8 mouse cellular contexts compared by ENCODE assay signal in genomic region chr7:123084708-123085107, GRCm38 (mm10). TPM values are rescaled to one million over a fixed set of nuclear protein-coding genes. Genes with fewer than 3 reads are reported as not detected.
DNase-seq lines count a peak whose midpoint lies in the region; ATAC-seq and TF ChIP-seq lines count a peak whose summit lies in the region.

No protein-coding gene starts in this region.

- 26% methylated on average over 13 of the region's 13 CpGs for WGBS in heart, postnatal 0 days
- 21% methylated on average over 13 of the region's 13 CpGs for WGBS in midbrain, embryonic 14.5 days
- 14% methylated on average over 13 of the region's 13 CpGs for WGBS in cerebellum, adult 2 months

- no peaks in the 10 kb centered on the region for H3K9me3 ChIP-seq in heart, postnatal 0 days (replicated peaks; ENCODE audit: control insufficient read depth, low read length)
- no peaks in the 10 kb centered on the region for H3K9me3 ChIP-seq in midbrain, embryonic 14.5 days (ENCODE audit: control insufficient read depth, low read length)

- no peak overlapping the region for H3K27ac ChIP-seq in brown adipose tissue, adult 24 weeks (replicated peaks; ENCODE audit: low read depth, low read length)
- H3K27ac ChIP-seq in heart, postnatal 0 days (ENCODE audit: low read depth), result no peak overlapping the region
- peak overlapping the region; percentile 90 for H3K27ac ChIP-seq in midbrain, embryonic 14.5 days (replicated peaks; ENCODE audit: low read depth, low read length)
- no peak overlapping the region for H3K27ac ChIP-seq in cerebellum, adult 2 months (ENCODE audit: insufficient read depth, low read length)

- H3K36me3 ChIP-seq in heart, postnatal 0 days (replicated peaks; ENCODE audit: control insufficient read depth, insufficient read depth, low read length), result no peaks in the 10 kb centered on the region
- H3K36me3 ChIP-seq in midbrain, embryonic 14.5 days (ENCODE audit: control insufficient read depth, insufficient read depth, low read length), result no peaks in the 10 kb centered on the region

- DNase-seq in layer of hippocampus, adult 11-12 months (ENCODE audit: low spot score), result peak; percentile 47
- no peak for DNase-seq in layer of hippocampus, adult 9-10 months (ENCODE audit: low spot score)
- no peak for DNase-seq in heart, postnatal 0 days (ENCODE audit: low spot score)
- DNase-seq in kidney, postnatal 4 days, result peak; percentile 8 to 40
- DNase-seq in midbrain, embryonic 14.5 days, result peak; percentile 77
- DNase-seq in Muller cell, postnatal 12 days (ENCODE audit: inconsistent ontology term), result no peak
- DNase-seq in cerebellum, adult 2 months, result no peak

- H3K4me3 ChIP-seq in brown adipose tissue, adult 24 weeks (ENCODE audit: insufficient read depth, low read depth, low read length), result 0 out of 2 replicates have a peak overlapping the region, but pooled peaks have one; percentile 13
- no peak overlapping the region for H3K4me3 ChIP-seq in heart, postnatal 0 days (ENCODE audit: low read depth, low read length)
- H3K4me3 ChIP-seq in midbrain, embryonic 14.5 days (replicated peaks; ENCODE audit: low read depth, low read length), result 0 out of 2 replicates have a peak overlapping the region, but pooled peaks have one; percentile 5
- no peak overlapping the region for H3K4me3 ChIP-seq in cerebellum, adult 2 months (replicated peaks; ENCODE audit: insufficient read depth, low read depth, low read length)

- TF ChIP-seq EP300 in heart, postnatal 0 days (IDR thresholded peaks at IDR 0.05; ENCODE audit: low read depth), result no peak

- TF ChIP-seq POLR2A in cerebellum, adult 2 months (IDR thresholded peaks at IDR 0.05; ENCODE audit: borderline replicate concordance, insufficient read depth, low read length), result no peak

- no peaks in the 10 kb centered on the region for H3K4me1 ChIP-seq in brown adipose tissue, adult 24 weeks (ENCODE audit: control insufficient read depth, insufficient read depth, insufficient read length, low read length)
- H3K4me1 ChIP-seq in heart, postnatal 0 days (ENCODE audit: control insufficient read depth, insufficient read depth), result peaks cover 8% of the 10 kb centered on the region; the same call in 1 of the 2 replicates
- peaks cover 32% of the 10 kb centered on the region for H3K4me1 ChIP-seq in midbrain, embryonic 14.5 days (ENCODE audit: control insufficient read depth, insufficient read depth, low read length)
- peaks cover 3% of the 10 kb centered on the region; the same call in 1 of the 2 replicates for H3K4me1 ChIP-seq in cerebellum, adult 2 months (ENCODE audit: control insufficient read depth, insufficient read depth, low read length)

- no peak overlapping the region for H3K9ac ChIP-seq in heart, postnatal 0 days (replicated peaks; ENCODE audit: low read depth, low read length)
- peak overlapping the region; percentile 21; the same call in 1 of the 2 replicates for H3K9ac ChIP-seq in midbrain, embryonic 14.5 days (replicated peaks; ENCODE audit: low read length)

- H3K4me2 ChIP-seq in heart, postnatal 0 days (ENCODE audit: low read depth, low read length), result peak overlapping the region; percentile 20; the same call in 1 of the 2 replicates
- H3K4me2 ChIP-seq in midbrain, embryonic 14.5 days (ENCODE audit: low read length), result peak overlapping the region; percentile 44

- no peak for TF ChIP-seq CTCF in heart, postnatal 0 days (IDR thresholded peaks at IDR 0.05; ENCODE audit: low read depth)
- no peak for TF ChIP-seq CTCF in cerebellum, adult 2 months (IDR thresholded peaks at IDR 0.05; ENCODE audit: borderline replicate concordance, insufficient read depth, low read depth, low read length)

- ATAC-seq in heart, postnatal 0 days (ENCODE audit: insufficient read depth, low read depth), result no peak
- ATAC-seq in midbrain, embryonic 14.5 days (ENCODE audit: low FRiP score, low TSS enrichment), result no peak; the same call in 1 of the 2 replicates

- H3K27me3 ChIP-seq in heart, postnatal 0 days (ENCODE audit: control insufficient read depth, insufficient read depth, low read length), result no peaks in the 10 kb centered on the region
- no peaks in the 10 kb centered on the region for H3K27me3 ChIP-seq in midbrain, embryonic 14.5 days (ENCODE audit: control insufficient read depth, insufficient read depth, low read length)
- H3K27me3 ChIP-seq in cerebellum, adult 2 months (ENCODE audit: control insufficient read depth, insufficient read depth, low read length), result no peaks in the 10 kb centered on the region

RNA-seq across cellular contexts. Expression of gene Tnrc6a, which starts 39.0 kb away (rescaled TPM):
- polyA plus RNA-seq in brown adipose tissue, adult 24 weeks (2012; ENCODE audit: insufficient read depth, insufficient read length, missing spikeins), result 19.8 and 21.2 TPM in 2 replicates
- 31.8 and 41.4 TPM in 2 replicates for total RNA-seq in heart, postnatal 0 days (2014; rRNA removed; ENCODE audit: low replicate concordance)
- 33.6 and 36.9 TPM in 2 replicates for polyA plus RNA-seq in heart, postnatal 0 days (2015; fragmentation: Nextera tagmentation; extraction: Ambion mirVana)
- polyA plus RNA-seq in midbrain, embryonic 14.5 days (2014; fragmentation: Nextera tagmentation; extraction: Ambion mirVana), result 50.0 and 59.4 TPM in 2 replicates
- 91.0 and 95.3 TPM in 2 replicates for polyA plus RNA-seq in cerebellum, adult 2 months (2012; rRNA removed)

Comparison
In these comparisons a context has a peak if more than half of its experiments do, and no peak if none do; other contexts are left out.
1. DNase-seq: peak in layer of hippocampus, adult 11-12 months (single experiment), kidney, postnatal 4 days (2 of 2) and midbrain, embryonic 14.5 days (single experiment); none in layer of hippocampus, adult 9-10 months (single experiment), heart, postnatal 0 days (single experiment), Muller cell, postnatal 12 days (single experiment) and cerebellum, adult 2 months (0 of 2).
2. H3K4me3 ChIP-seq: peak in brown adipose tissue, adult 24 weeks (single experiment) and midbrain, embryonic 14.5 days (single experiment); none in heart, postnatal 0 days (single experiment) and cerebellum, adult 2 months (single experiment).